Mouse (Mus musculus): ENCODE results near the gene Crat. TPM values are rescaled to one million over a fixed set of nuclear protein-coding genes. Genes with fewer than 3 reads are reported as not detected.

Gene Crat
- polyA plus RNA-seq, 2 experiments = 15.0 to 27.4 TPM

- peaks cover 37% of the 10 kb centered on the region for H3K36me3 ChIP-seq (replicated peaks; ENCODE audit: control insufficient read depth, insufficient read depth, low read depth)
- peaks cover 3 to 25% of the 10 kb centered on the region in 2 experiments for H3K4me1 ChIP-seq (replicated peaks; ENCODE audit: control insufficient read depth in 2 of 2, insufficient read depth in 2 of 2, low read length in 1 of 2)
- ATAC-seq (ENCODE audit: insufficient read depth) = no peak
Measured at GRCm38 (mm10) chr2:30444006-30444405, 28.4 kb upstream of the Crat start.

GRCm38 (mm10) chr2:30443281-30443680 lies 27.7 kb upstream of the Crat start:
- Histone ChIP-seq H3K4me1 (replicated peaks; ENCODE audit: control insufficient read depth in 2 of 2, insufficient read depth in 2 of 2, low read length in 1 of 2) (peaks cover 3 to 25% of the 10 kb centered on the region in 2 experiments), H3K27ac (no peak overlapping the region), H3K36me3 (replicated peaks; ENCODE audit: control insufficient read depth, insufficient read depth, low read depth) (peaks cover 42% of the 10 kb centered on the region), H3K9ac (replicated peaks) (no peak overlapping the region), H3K27me3 (ENCODE audit: control insufficient read depth, insufficient read depth, low read length) (no peaks in the 10 kb centered on the region), H3K4me2 (ENCODE audit: low read depth) (no peak overlapping the region), H3K9me3 (ENCODE audit: control insufficient read depth, low read length) (no peaks in the 10 kb centered on the region), H3K4me3 (ENCODE audit: insufficient read depth in 1 of 2, low read depth in 2 of 2, low read length in 2 of 2) (no peak overlapping the region)
- ATAC-seq (ENCODE audit: insufficient read depth) (no peak), DNase-seq (ENCODE audit: low read depth in 3 of 3, low spot score in 3 of 3) (no peak)
- 72% methylated on average over 4 of the region's 4 CpGs for WGBS (ENCODE audit: insufficient replicate concordance)
- no peak for TF ChIP-seq EP300 (IDR thresholded peaks at IDR 0.05; ENCODE audit: low read depth)
- no peak for TF ChIP-seq CTCF (IDR thresholded peaks at IDR 0.05; ENCODE audit: low read depth)

More at GRCm38 (mm10) chr2:30444006-30444405, 28.4 kb upstream of the Crat start:
- 82% methylated on average over 5 of the region's 5 CpGs for WGBS (ENCODE audit: insufficient replicate concordance)
- no peak overlapping the region for H3K27ac ChIP-seq
- no peak for DNase-seq (ENCODE audit: low read depth in 3 of 3, low spot score in 3 of 3)
- TF ChIP-seq EP300 (IDR thresholded peaks at IDR 0.05; ENCODE audit: low read depth) (no peak), CTCF (IDR thresholded peaks at IDR 0.05; ENCODE audit: low read depth) (no peak)
- H3K9ac ChIP-seq (replicated peaks) = no peak overlapping the region
- H3K27me3 ChIP-seq (ENCODE audit: control insufficient read depth, insufficient read depth, low read length) = no peaks in the 10 kb centered on the region
- H3K9me3 ChIP-seq (ENCODE audit: control insufficient read depth, low read length) = no peaks in the 10 kb centered on the region
- H3K4me2 ChIP-seq (ENCODE audit: low read depth) = no peak overlapping the region
- H3K4me3 ChIP-seq (ENCODE audit: insufficient read depth in 1 of 2, low read depth in 2 of 2, low read length in 2 of 2) = no peak overlapping the region

- Histone ChIP-seq H3K4me1 (replicated peaks; ENCODE audit: control insufficient read depth in 2 of 2, insufficient read depth in 2 of 2, low read length in 1 of 2) (peaks cover 3 to 25% of the 10 kb centered on the region in 2 experiments), H3K36me3 (replicated peaks; ENCODE audit: control insufficient read depth, insufficient read depth, low read depth) (peaks cover 46% of the 10 kb centered on the region), H3K9me3 (ENCODE audit: control insufficient read depth, low read length) (no peaks in the 10 kb centered on the region), H3K27ac (no peak overlapping the region), H3K27me3 (ENCODE audit: control insufficient read depth, insufficient read depth, low read length) (no peaks in the 10 kb centered on the region), H3K9ac (replicated peaks) (no peak overlapping the region), H3K4me2 (ENCODE audit: low read depth) (peak overlapping the region; percentile 49), H3K4me3 (ENCODE audit: insufficient read depth in 1 of 2, low read depth in 2 of 2, low read length in 2 of 2) (no peak overlapping the region)
- 65% methylated on average over 5 of the region's 5 CpGs for WGBS (ENCODE audit: insufficient replicate concordance)
- DNase-seq (ENCODE audit: low read depth in 3 of 3, low spot score in 3 of 3) = no peak
- ATAC-seq (ENCODE audit: insufficient read depth) = no peak
- TF ChIP-seq CTCF (IDR thresholded peaks at IDR 0.05; ENCODE audit: low read depth) (no peak), EP300 (IDR thresholded peaks at IDR 0.05; ENCODE audit: low read depth) (no peak)
Measured at GRCm38 (mm10) chr2:30442498-30442890, 26.9 kb upstream of the Crat start.

GRCm38 (mm10) chr2:30441518-30442497 lies 26.2 kb upstream of the Crat start:
- DNase-seq (ENCODE audit: low read depth in 3 of 3, low spot score in 3 of 3) (no peak), ATAC-seq (ENCODE audit: insufficient read depth) (0 out of 2 replicates have a peak, but pooled peaks have one; percentile 9)
- no peaks in the 10 kb centered on the region for H3K27me3 ChIP-seq (ENCODE audit: control insufficient read depth, insufficient read depth, low read length)
- H3K9me3 ChIP-seq (ENCODE audit: control insufficient read depth, low read length) = no peaks in the 10 kb centered on the region
- no peak overlapping the region for H3K4me3 ChIP-seq (ENCODE audit: insufficient read depth in 1 of 2, low read depth in 2 of 2, low read length in 2 of 2)
- H3K9ac ChIP-seq (replicated peaks) = 0 out of 2 replicates have a peak overlapping the region, but pooled peaks have one; percentile 15
- H3K27ac ChIP-seq = peak overlapping the region; percentile 49
- peaks cover 3 to 25% of the 10 kb centered on the region in 2 experiments for H3K4me1 ChIP-seq (replicated peaks; ENCODE audit: control insufficient read depth in 2 of 2, insufficient read depth in 2 of 2, low read length in 1 of 2)
- WGBS (ENCODE audit: insufficient replicate concordance) = 51% methylated on average over 15 of the region's 15 CpGs
- no peak for TF ChIP-seq EP300 (IDR thresholded peaks at IDR 0.05; ENCODE audit: low read depth)
- no peak for TF ChIP-seq CTCF (IDR thresholded peaks at IDR 0.05; ENCODE audit: low read depth)
- peak overlapping the region; percentile 49 for H3K4me2 ChIP-seq (ENCODE audit: low read depth)
- H3K36me3 ChIP-seq (replicated peaks; ENCODE audit: control insufficient read depth, insufficient read depth, low read depth) = peaks cover 53% of the 10 kb centered on the region
